Mouse (Mus musculus) embryo, embryonic 11 days (tissue): Measurements from ENCODE around the gene Acer3.

Experiments used
- DNase-seq: peaks from one replicate; pipeline ENCODE4 v3.0.0-alpha.2; 2015

The Acer3 gene

DNA sequence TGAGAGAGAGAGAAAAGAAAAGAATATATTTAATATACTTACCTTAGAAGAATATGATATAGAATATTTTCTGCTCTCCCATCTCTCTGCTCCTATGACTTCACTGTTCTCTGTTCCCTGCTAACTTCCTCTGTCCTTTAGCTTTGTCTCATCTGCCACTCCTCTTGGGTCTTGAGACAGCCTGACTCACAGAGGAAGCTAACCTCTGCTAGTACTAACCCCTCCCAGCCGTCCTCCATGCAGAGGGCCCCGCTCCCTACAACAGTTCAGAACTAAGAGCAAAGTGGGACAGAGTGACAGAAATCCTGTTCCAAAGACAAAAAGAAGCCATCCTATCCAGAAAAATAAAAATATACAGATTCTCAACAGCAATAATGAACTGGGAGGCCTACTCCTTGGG is at the start of gene Acer3:
Gene Acer3 (minus strand): TSS at position 126 of the 400 bp plus-strand sequence.
- DNase-seq, result no peak

DNA sequence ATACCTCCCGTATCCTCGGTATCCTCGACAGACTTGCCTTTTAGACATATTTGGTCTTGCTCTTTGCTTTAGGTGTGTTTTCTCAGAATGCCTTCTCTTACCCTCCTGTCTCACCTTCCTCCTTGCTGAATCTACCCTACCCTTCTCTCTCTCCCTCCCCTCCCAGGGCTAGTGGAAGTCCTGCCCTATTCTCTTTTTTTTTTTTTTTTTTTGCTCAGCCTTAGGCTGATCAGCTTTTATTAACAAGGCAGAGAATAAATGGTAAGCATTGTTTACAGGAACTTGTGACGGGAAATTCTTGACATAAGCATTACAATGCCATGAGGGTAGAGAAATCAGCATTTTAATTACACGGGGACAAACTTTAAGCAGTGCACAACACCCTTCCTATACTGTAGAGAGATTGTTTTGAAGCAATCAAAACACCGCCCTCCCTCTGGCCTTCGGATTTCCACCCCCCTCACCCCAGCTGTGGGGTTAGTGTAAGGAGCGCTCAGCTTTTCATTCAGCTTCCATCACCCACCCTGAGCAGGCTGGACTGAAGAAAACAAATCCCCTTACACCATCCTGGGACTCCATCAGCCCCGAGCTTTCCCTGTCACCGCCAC is 48.9 kb upstream of the Acer3 start:
- DNase-seq, result no peak

DNA sequence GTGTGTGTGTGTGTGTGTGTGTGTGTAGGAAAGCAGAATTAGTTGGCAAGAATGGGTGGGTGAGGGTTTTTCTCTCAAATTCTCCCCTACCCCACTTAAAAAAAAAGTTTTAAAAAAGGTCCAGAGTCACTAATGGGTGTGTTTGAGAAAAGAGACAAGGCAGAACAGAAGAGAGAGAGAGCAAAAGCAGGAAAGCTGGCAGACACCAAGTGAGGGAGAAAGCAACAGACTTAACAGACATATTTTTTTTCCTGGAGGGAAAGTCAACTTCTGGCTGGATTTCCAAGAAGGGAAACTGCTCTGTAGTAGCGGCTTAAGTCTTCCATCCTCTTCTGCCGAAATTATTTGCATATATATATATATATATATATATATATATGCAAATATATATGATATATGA is 40.7 kb upstream of the Acer3 start:
- DNase-seq, result no peak

DNA sequence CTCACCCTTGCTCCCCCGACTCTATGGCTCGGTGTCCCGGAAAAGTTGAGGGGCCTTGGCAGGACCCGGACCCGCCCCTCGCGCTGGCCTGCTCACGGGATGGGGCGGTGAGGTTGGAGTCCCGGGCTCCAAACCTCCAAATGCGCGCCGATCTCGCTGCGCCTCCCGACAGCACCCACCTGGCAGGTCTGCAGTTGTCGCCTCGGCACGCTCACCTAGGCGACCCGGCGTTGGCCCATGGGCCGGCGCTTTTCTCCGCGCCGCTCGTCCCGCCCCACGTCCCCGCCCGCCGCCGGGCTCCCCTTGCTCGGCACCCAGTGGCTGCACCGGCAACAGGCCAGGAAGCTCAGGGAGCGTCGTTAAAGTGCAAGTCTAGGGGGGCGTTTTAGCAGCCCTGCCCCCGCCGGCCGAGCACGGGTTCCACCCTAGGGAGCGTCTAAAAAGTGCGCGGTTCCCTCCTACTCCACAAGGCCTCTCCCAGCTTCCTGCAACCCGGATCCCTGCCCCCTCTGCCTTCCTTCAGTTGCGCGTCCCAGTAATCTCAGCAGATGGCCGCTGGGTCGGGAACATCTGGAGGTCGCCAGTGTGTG is 40.1 kb upstream of the Acer3 start, which contains the start of gene Tsku:
Gene Tsku (minus strand): TSS at position 266 of the 590 bp plus-strand sequence.
- DNase-seq, result peak; percentile 99

DNA sequence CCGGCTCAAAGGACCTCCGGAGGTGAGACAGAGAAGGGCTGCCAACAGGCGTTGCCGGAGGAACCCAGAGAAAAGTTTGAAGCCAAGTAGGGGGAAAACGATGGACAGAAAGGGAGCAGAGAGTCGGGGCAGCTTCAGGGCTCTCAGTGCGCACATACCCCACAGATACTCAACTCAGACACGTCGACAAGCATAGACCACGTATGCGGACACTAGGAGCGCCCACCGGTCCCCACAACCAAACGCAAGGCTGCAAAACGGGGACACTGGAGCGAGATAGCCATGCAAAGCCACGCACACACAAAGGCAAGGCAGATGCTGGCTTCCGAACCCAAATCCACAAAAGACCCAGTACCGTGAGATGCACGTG is 39.6 kb upstream of the Acer3 start:
- no peak for DNase-seq

DNA sequence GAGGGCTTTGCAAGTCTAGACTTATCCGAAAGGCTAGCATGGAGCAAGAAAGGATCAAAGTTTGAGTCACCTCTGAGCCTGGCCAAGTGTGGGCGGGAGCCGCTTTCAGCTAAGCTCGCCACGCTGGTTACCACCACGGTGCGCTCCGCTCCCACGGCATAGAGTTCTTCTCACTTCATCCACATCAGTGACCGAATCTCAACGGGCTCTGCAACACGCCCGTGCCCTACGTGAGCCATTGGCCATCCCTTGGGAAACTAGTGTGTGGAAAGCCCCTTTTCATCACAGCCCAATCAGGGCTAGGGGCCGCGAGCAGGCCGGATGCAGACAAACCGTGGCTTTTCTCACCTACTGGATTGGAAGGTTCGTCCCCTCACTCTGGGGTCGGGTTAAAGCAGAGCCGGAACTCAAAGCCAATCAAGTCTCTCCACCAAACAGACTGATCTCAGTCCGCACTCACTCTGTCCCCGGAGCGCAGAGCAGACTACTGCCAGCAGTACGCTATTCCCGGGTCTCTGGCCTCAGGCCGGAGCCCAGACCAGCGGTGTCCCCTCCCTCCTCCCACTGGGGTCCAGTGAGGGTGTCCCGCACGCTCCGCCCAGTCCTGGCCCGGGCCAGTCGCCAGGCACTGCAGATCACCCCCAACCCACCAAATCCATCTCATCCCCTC is 39.1 kb upstream of the Acer3 start:
- DNase-seq, result peak; percentile 87

DNA sequence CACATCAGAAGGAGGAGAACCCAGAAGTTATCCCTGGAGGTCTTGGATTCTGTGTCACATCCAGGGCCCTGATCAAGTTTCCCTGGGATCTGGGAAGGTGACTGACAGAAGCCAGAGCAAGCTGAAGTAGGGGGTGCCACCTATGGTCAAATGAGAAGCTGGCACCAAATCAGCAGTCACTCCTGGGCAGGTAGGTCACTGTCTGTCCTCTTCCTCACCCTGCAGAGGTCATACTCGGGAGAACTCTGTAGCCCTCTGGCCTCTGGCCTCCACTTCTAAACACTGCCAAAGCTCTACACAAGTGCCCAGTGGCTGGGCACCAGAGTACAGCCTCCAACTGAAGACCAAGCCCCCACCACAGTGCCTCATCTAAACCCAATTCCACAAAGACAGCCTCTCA is 37.0 kb upstream of the Acer3 start:
- no peak for DNase-seq

DNA sequence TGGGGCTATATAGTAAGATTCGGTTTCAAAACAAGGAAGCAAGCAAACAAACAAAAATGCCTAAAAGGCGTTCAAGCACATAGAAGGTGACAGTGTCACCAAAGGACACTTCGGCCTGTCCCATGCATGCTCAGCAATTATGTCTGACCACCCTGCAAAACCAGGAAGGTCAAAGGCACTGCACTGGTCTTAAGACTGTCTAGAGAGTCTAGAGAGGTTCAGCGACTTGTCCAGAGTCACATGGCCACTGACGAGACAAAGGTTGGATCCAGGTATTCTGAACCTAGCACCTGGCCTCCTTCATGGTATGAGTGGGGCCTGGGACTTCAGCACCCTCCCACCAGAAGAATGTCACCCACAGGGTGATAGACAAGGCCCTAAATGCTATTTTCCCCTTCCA is 36.3 kb upstream of the Acer3 start:
- DNase-seq, result no peak

DNA sequence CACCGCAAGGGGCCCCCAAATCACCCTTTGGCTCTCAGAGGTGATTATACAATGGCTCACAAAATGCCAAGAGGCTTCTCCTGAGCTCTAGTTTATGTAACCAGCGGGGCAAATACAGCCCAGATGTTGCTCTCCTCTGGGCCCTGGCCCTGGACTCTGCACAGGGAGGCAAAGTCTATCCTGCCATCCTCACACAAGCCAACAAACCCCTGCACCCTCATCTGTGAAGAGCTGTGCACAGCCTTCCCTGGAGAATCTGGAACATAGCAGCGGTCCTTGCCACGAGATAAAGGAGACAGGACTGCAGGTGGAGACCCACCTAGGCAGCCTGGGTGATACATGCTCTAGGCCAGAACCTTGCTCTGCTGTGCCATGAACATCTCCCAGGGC is 33.9 kb upstream of the Acer3 start:
- no peak for DNase-seq

DNA sequence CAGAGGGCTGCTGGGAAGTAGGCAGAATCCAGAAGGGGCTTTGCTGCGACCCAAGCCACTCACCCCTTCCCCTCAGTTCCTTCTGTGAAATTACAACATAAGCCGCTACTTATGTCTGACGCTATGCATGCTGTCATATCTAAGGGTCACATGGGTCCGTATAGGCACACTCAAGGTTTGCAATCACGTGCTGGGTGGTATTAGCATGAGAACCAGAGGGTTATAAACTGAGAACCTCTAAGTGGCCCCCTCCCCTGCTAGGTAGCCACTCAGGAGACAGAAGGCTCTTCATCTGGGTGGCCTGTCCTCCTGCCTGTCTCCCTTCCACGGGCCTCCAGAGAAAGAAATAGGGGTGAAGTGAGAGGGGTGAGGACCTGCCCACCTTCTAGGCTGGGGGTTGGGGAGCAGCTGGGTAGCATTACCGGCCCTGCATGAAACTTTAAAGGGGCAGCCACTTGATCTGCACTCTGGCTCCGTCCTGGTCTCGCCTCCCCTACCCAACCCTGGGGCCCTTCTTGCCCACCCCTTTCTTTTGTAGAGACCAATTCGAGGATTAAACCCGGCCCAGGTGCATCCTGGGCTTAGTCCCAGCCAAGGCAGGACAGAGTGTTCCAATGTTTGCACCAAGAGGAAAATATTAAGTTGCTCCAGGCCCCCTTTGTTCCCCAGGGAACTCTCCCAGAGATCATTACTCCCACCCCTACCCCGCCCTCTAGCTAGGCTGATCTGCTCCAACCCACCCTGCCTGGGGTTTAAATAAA is 33.3 kb upstream of the Acer3 start:
- DNase-seq, result peak; percentile 60

DNA sequence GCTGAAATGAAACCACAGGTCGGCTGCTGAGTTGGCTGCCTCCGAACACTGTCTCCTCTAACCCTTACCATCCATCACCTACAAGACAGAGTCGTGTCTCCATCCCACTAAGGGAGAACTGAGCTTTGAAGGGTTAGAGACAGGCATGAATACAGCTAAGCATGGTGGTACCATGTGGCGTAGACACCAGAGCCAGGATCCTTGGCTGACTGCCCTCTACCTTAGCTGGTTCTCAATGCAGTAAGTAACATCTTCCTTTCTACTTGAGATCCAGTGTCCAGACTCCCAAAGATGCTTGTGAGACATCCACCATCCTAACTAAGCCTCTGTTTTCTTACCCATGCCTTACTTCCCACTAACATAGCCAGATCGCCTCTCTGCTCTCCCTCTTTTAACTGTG is 32.6 kb upstream of the Acer3 start:
- no peak for DNase-seq

DNA sequence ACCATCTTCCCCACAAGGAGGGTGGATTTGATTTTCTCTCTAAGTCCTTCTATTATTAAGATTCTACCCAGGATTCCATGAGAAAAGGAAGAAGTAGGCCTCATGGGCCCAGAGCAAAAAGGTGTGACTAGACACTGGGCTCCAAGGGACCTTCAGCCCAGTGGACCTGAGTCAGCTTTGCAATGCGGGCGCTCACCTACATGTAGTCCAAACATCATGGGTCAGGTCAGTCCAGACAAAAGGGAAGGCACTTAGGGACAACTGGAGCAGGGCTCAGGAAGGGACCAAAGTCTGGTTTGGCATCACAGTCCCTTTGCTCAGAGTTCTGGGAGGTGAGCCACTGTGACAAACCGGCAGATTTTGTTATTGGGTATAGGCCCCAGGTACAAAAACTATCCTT is 30.5 kb upstream of the Acer3 start:
- DNase-seq, result no peak

DNA sequence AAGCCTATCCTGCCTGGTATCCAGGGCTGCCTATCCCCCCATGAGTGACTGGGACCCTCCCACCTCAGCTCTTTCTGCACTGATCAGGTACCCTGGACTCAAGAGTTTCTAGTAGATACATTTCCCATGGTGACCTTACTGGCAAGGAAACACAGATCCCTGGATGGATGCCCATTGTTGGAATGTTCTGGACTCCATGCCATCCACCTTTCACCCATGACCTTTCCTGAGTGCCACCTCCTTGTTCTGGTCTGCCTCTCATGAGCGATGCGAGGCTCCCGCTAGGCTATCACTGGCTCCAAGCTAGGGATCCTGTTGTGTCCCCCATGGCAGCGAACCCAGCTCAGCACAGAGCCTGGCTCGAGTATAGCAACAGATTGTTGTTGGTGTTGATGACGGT is 28.8 kb upstream of the Acer3 start:
- DNase-seq, result no peak

DNA sequence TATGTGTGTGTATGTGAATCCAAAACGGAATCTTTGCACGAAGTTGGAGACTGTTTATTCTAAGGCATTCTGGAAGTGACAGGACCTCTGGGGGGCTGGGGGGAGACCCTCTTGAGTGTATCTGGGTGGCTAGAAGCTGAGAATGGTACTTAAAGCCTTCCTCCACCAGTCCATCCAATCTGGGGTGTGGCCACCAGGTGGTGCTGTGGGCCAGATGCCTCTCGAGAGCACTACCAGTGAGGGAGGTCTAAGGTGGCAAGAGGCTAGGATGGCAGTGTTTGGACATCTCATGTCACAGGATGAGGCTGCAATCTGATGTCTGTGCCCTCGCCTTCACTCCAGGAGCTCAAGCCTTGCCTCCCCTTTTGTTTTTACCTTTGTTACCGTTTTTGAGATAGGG is 28.1 kb upstream of the Acer3 start:
- peak; percentile 81 for DNase-seq

DNA sequence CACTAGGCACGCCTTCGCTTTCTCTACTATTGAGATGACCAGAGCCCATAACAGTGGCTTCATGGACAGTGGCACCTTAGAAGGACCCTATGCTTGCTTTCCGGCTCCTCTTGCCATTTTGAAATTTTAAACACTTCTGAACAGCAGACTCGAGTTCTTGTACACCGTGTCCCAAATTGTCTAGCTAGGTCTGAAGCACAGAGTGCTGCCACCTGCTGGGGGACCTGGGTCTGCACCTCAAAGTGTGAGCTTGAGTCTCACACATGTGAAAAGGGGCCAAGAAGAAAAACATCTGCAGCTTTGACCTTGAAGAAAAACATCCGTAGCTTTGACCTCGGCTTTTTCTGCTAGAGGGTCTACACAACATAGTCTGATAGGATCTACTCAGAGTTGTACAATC is 27.0 kb upstream of the Acer3 start:
- DNase-seq, result peak; percentile 76

DNA sequence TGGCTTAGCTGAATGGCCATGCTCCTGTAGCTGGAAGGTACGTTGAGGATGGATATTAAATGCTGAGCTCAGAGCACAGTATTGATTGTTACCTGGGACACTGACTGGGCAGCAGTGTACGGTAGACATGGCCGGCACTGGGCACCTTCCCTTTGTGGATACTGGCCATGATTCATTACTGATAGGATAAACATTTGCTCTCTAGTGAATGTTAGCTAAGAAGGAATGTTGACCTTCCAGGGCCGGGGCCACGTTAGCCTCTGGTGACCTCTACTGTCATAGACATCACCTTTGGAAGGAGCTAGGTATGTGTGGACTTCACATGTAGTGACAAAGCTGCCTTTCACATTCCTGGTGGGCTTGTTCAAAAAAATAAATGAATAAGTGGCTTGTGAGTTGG is 26.5 kb upstream of the Acer3 start:
- no peak for DNase-seq

DNA sequence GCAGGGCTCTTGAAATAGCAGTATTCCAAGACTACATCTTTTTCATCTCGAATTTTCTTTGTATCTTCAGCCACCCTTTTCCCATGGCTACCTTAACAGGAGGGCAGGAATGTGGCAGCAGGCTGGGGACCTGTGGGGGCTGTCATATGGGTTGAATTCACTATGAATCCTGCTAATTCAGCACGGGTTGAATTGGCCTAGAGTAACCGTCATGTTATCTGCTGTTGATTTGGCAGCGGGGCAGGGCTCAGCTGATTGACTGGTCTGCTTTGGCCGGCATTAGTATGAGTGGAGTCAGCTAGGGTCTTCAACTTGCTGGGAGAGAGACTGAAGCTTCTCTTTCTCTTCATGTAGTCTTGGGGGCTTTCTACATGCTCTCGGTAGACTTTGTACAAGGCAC is 24.0 kb upstream of the Acer3 start:
- no peak for DNase-seq

DNA sequence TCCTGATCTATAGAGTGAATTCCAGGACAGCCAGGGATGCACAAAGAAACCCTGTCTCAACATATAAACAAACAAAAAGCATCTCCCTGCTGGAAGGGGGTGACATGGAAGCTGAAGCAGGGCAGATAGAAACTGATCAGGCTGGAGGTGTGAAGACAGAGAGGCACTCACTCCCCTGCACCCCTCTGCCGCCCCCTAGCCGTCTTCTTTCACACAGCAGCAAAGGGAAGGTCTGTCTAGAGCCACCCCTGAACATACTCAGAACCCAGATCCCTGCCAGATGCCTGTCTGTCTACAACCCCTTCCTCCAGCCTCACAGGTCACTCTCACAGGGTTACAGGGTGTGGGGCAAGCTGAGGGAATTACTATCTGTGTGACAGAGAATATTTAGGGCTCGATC is 23.4 kb upstream of the Acer3 start:
- peak; percentile 30 for DNase-seq

DNA sequence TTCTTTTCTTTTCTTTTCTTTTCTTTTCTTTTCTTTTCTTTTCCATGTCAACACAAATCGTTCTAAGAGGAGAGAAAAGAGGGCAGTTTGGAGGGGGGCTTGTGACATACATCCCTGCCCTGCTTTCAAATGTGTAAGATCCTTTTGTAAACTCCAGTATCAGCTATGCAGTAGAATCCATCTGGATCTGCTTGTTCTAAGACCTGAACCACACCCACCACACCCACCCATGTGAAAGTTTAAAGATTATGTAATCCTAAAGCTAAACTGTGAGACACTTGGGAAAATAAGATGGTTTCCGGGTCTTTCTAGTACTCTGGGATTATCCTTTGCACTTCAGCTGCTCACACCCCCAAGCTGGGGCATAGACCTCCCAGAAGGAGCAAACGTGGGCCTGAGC is 21.2 kb upstream of the Acer3 start:
- DNase-seq, result no peak

DNA sequence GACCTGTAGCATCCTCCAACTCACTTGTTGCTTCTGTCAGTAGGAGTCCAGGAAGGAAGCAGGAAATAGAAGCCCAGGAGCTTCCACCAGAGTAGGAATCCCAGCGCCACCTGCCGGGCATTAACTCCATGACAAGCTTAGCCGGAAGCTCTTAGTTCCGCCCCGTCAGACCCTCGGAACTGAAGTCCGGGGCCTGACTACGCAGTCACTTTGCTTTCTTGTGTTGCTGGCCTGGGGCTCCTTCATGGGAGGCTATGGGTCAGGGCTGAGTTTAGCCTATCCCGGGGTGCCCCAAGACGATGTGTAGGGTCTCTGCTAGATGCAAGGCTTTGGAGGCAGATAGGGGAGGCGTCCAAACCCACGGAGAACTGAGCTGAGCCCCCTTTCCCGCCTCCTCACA is 20.5 kb upstream of the Acer3 start:
- peak; percentile 93 for DNase-seq

DNA sequence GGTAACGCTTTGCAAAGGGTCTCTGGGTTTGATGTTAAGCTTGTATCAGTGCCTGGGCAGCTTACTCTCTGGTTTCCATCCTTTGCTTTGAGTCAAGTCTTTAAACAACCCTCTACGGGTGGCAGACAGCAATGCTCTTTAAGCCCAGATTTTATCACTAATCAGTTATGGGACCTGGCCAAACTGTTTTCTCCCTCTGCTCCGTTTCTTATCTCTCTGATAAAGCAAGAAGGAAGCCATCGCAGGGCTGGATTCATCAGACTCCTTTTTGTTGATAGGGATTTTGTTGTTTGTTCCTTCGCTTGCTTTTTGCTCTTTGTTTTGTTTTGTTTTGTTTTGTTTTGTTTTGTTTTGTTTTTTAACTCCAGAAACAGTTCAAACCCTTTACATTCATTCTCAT is 19.3 kb upstream of the Acer3 start:
- no peak for DNase-seq

DNA sequence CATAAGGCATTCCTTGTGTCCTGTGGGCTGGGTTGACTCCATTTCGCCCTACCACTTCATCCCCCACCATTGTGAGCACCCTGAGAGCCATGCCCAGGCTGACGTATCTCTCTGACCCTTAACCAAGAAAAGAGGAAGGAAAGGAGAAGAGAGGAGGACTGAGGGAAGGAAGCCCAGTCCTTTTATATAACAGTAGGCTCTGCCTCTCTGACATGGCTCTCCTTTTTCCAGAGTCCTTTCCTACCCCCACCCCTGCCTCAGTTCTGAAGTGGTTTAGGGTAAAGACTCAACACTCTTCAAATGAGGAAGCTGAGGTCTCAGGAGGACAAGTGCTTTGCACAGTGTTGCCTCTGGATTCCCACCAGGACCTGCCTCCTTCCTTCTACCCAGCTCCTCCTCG is 13.0 kb upstream of the Acer3 start:
- no peak for DNase-seq

DNA sequence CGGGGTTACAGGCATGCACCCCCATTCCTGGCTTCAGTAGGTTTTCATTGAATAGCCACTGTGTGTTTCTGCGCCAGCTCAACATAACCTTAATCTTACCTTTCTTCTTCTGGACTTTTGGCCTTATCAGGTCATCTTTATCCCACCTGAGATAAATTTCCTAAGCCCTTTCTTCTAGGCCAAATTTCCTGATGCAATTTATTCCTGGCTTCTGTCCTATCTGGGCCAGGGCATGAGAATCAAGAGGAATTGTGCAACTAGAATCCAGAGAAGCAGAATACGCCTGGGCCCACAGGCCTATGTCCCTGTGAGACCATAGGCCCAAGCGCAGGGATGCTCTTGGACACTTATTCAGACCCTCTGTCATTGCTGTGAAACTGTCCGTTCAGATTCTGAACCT is 12.5 kb upstream of the Acer3 start:
- no peak for DNase-seq
